ENCODE assay signal across 8 mouse cellular contexts in the genomic region with DNA sequence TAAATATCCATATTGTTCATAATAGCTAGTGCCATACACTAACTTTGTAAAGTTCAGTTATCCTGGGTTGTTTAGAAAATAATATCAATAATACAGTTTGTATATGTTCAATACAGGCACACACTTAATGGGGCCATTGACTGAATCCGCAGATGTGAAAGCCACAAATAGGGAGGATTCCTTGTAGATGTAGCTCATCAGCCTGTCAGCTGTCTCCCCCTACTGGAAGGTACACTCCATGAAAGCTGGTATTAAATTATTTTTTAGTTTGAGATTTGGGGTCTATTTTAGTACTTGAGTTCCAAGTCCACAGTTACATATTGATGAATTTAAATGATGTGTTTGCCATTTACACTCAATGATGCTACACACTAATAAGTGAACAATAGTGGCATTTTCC. TPM values are rescaled to one million over a fixed set of nuclear protein-coding genes. Genes with fewer than 3 reads are reported as not detected.
DNase-seq lines count a peak whose midpoint lies in the region; ATAC-seq and TF ChIP-seq lines count a peak whose summit lies in the region.

No protein-coding gene starts in this region.

- H3K9ac ChIP-seq in intestine, postnatal 0 days (ENCODE audit: low read depth, low read length) = no peak overlapping the region
- H3K9ac ChIP-seq in intestine, embryonic 15.5 days = no peak overlapping the region
- H3K9ac ChIP-seq in stomach, postnatal 0 days (ENCODE audit: low read length) = no peak overlapping the region

- intact Hi-C loops in gastrocnemius, postnatal 36 days (cut with DNase I) = no loop called here

- H3K36me3 ChIP-seq in intestine, postnatal 0 days (ENCODE audit: control insufficient read depth, insufficient read depth) = no peaks in the 10 kb centered on the region
- no peaks in the 10 kb centered on the region for H3K36me3 ChIP-seq in intestine, embryonic 15.5 days
- no peaks in the 10 kb centered on the region for H3K36me3 ChIP-seq in stomach, postnatal 0 days (ENCODE audit: control insufficient read depth, insufficient read depth, low read length)

- no peaks in the 10 kb centered on the region for H3K4me1 ChIP-seq in intestine, postnatal 0 days (replicated peaks; ENCODE audit: control insufficient read depth, insufficient read depth, low read length)
- H3K4me1 ChIP-seq in intestine, embryonic 15.5 days (replicated peaks) = no peaks in the 10 kb centered on the region
- no peaks in the 10 kb centered on the region for H3K4me1 ChIP-seq in cortical plate, adult 2 months (ENCODE audit: control insufficient read depth, insufficient read depth, low read length)
- H3K4me1 ChIP-seq in stomach, postnatal 0 days (replicated peaks; ENCODE audit: control insufficient read depth, insufficient read depth) = no peaks in the 10 kb centered on the region

- no peak overlapping the region for H3K4me2 ChIP-seq in intestine, postnatal 0 days (replicated peaks; ENCODE audit: low read depth)
- no peak overlapping the region for H3K4me2 ChIP-seq in intestine, embryonic 15.5 days (replicated peaks)
- H3K4me2 ChIP-seq in stomach, postnatal 0 days (replicated peaks; ENCODE audit: low read depth) = no peak overlapping the region

- no peak overlapping the region for H3K27ac ChIP-seq in intestine, postnatal 0 days (ENCODE audit: low read depth, low read length)
- H3K27ac ChIP-seq in intestine, embryonic 15.5 days = no peak overlapping the region
- H3K27ac ChIP-seq in cortical plate, adult 2 months (ENCODE audit: insufficient read depth, low read length) = no peak overlapping the region
- no peak overlapping the region for H3K27ac ChIP-seq in stomach, postnatal 0 days (replicated peaks)

- H3K4me3 ChIP-seq in intestine, postnatal 0 days (ENCODE audit: low read depth, low read length) = no peak overlapping the region
- no peak overlapping the region for H3K4me3 ChIP-seq in intestine, embryonic 15.5 days (replicated peaks)
- no peak overlapping the region for H3K4me3 ChIP-seq in cortical plate, adult 2 months (ENCODE audit: insufficient read depth, low read length)
- H3K4me3 ChIP-seq in stomach, postnatal 0 days (ENCODE audit: low read depth, low read length) = no peak overlapping the region

- no peaks in the 10 kb centered on the region for H3K9me3 ChIP-seq in intestine, postnatal 0 days (ENCODE audit: control insufficient read depth)
- H3K9me3 ChIP-seq in intestine, embryonic 15.5 days = no peaks in the 10 kb centered on the region
- no peaks in the 10 kb centered on the region for H3K9me3 ChIP-seq in stomach, postnatal 0 days (ENCODE audit: control insufficient read depth, low read length)

- peak; percentile 5 for DNase-seq in urinary bladder, postnatal 14 days (ENCODE audit: low spot score)
- no peak for DNase-seq in urinary bladder, adult 2 months (ENCODE audit: low spot score)
- no peak for DNase-seq in stomach, postnatal 0 days (ENCODE audit: low spot score)
- DNase-seq in gastrocnemius, postnatal 25 days = no peak
- DNase-seq in gastrocnemius, postnatal 36 days = no peak

- no peak for ATAC-seq in intestine, postnatal 0 days
- no peak for ATAC-seq in intestine, embryonic 15.5 days
- no peak for ATAC-seq in stomach, postnatal 0 days (ENCODE audit: low FRiP score, low TSS enrichment)

- no peaks in the 10 kb centered on the region for H3K27me3 ChIP-seq in intestine, postnatal 0 days (replicated peaks; ENCODE audit: control insufficient read depth, insufficient read depth, low read length)
- no peaks in the 10 kb centered on the region for H3K27me3 ChIP-seq in intestine, embryonic 15.5 days (replicated peaks)
- no peaks in the 10 kb centered on the region for H3K27me3 ChIP-seq in stomach, postnatal 0 days (ENCODE audit: control insufficient read depth, insufficient read depth, low read length)

- no peak for TF ChIP-seq EP300 in stomach, postnatal 0 days (optimal IDR thresholded peaks at IDR 0.05)

- TF ChIP-seq CTCF in intestine, postnatal 0 days (IDR thresholded peaks at IDR 0.05; ENCODE audit: low read depth) = peak; percentile 88
- peak; percentile 63 for TF ChIP-seq CTCF in cortical plate, adult 2 months (IDR thresholded peaks at IDR 0.05; ENCODE audit: extremely low read depth, insufficient read depth, low read length)
- TF ChIP-seq CTCF in stomach, postnatal 0 days (IDR thresholded peaks at IDR 0.05; ENCODE audit: low read depth) = peak; percentile 84

- no peak for TF ChIP-seq POLR2A in cortical plate, adult 2 months (IDR thresholded peaks at IDR 0.05; ENCODE audit: extremely low read depth, insufficient read depth, low read length)

- 24% methylated on average over 1 of the region's 1 CpGs for WGBS in intestine, postnatal 0 days
- WGBS in intestine, embryonic 15.5 days = 22% methylated on average over 1 of the region's 1 CpGs
- whole genome bisulfite sequencing in stomach, postnatal 0 days = 18% methylated on average over 1 of the region's 1 CpGs

RNA-seq across cellular contexts. Expression of a gene that starts 17.0 kb away (rescaled TPM):
- polyA plus RNA-seq in intestine, postnatal 0 days (2015; fragmentation: Nextera tagmentation; extraction: Ambion mirVana) = 0.21 and 0.22 TPM in 2 replicates
- 0.24 and 0.25 TPM in 2 replicates for polyA plus RNA-seq in intestine, embryonic 15.5 days (2015; fragmentation: Nextera tagmentation; extraction: Ambion mirVana)
- 0.04 and 0.22 TPM in 2 replicates for polyA plus RNA-seq in urinary bladder, adult 2 months (2012; rRNA removed)
- 4.4 TPM in 2 replicates for polyA plus RNA-seq in cortical plate, adult 2 months (2012; rRNA removed)
- 0.13 and 0.21 TPM in 2 replicates for polyA plus RNA-seq in stomach, postnatal 0 days (2015; fragmentation: Nextera tagmentation; extraction: Ambion mirVana)
- not detected for total RNA-seq in gastrocnemius, postnatal 25 days (2021)
- total RNA-seq in gastrocnemius, postnatal 36 days (2021) = not detected

RNA-seq across cellular contexts. Expression of a gene that starts 22.6 kb away (rescaled TPM):
- polyA plus RNA-seq in intestine, postnatal 0 days (2015; fragmentation: Nextera tagmentation; extraction: Ambion mirVana) = 5.5 TPM in 2 replicates
- polyA plus RNA-seq in intestine, embryonic 15.5 days (2015; fragmentation: Nextera tagmentation; extraction: Ambion mirVana) = 3.9 and 4.2 TPM in 2 replicates
- polyA plus RNA-seq in urinary bladder, adult 2 months (2012; rRNA removed) = 1.6 and 2.5 TPM in 2 replicates
- 0.45 and 0.52 TPM in 2 replicates for polyA plus RNA-seq in cortical plate, adult 2 months (2012; rRNA removed)
- polyA plus RNA-seq in stomach, postnatal 0 days (2015; fragmentation: Nextera tagmentation; extraction: Ambion mirVana) = 10.2 and 10.6 TPM in 2 replicates
- total RNA-seq in gastrocnemius, postnatal 25 days (2021) = not detected
- total RNA-seq in gastrocnemius, postnatal 36 days (2021) = not detected

RNA-seq across cellular contexts. Expression of a gene that starts 47.9 kb away (rescaled TPM):
- polyA plus RNA-seq in intestine, postnatal 0 days (2015; fragmentation: Nextera tagmentation; extraction: Ambion mirVana) = 10.7 and 13.7 TPM in 2 replicates
- 28.0 and 28.1 TPM in 2 replicates for polyA plus RNA-seq in intestine, embryonic 15.5 days (2015; fragmentation: Nextera tagmentation; extraction: Ambion mirVana)
- polyA plus RNA-seq in urinary bladder, adult 2 months (2012; rRNA removed) = 1.4 and 2.0 TPM in 2 replicates
- 615 and 624 TPM in 2 replicates for polyA plus RNA-seq in cortical plate, adult 2 months (2012; rRNA removed)
- polyA plus RNA-seq in stomach, postnatal 0 days (2015; fragmentation: Nextera tagmentation; extraction: Ambion mirVana) = 11.1 and 11.2 TPM in 2 replicates
- under 1 TPM; 0.28 to 0.56 TPM for total RNA-seq in gastrocnemius, postnatal 25 days (2021)
- total RNA-seq in gastrocnemius, postnatal 36 days (2021) = under 1 TPM; 0.20 to 0.42 TPM

Comparison
In these comparisons a context has a peak if more than half of its experiments do, and no peak if none do; other contexts are left out.
1. RNA of a gene that starts 47.9 kb away (polyA plus RNA-seq): 615 to 624 TPM in cortical plate, adult 2 months; 28.0 to 28.1 TPM in intestine, embryonic 15.5 days, 10.7 to 13.7 TPM in intestine, postnatal 0 days, 11.1 to 11.2 TPM in stomach, postnatal 0 days and 1.4 to 2.0 TPM in urinary bladder, adult 2 months; every median in the first group is over 10 times any median in the second.
2. Peak in every context shown above with its lines, with median percentiles within 50 percentile points of each other: CTCF ChIP-seq.